Mouse (Mus musculus): ENCODE measurements around the gene Npas1. TPM values are rescaled to one million over a fixed set of nuclear protein-coding genes. Genes with fewer than 3 reads are reported as not detected.

The Npas1 gene
- 2.1 and 3.4 TPM in 2 replicates for polyA plus RNA-seq (2015; fragmentation: Nextera tagmentation; extraction: Ambion mirVana)

DNA sequence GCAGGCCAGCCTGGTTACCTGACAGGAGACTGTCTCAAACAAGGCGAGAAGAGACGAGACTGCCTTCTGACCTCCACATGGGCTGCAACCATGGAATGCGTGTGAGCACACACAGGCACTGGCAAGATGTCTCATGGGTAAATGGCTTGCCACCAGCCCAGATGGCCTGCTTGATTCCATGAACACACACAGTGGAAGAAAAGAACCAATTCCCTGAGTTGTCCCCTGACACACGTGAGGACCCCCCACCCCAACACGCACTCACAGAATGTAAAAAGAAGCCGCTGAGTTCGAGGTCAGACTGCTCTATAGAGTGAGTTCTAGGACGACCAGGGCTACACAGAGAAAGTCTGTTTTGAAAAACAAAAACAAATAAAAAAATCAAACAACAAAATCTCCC is at the start of gene Npas1:
Npas1 (minus strand) TSS at position 101 of the 400 bp plus-strand sequence.
- H3K4me2 ChIP-seq = peak within 1 kb of the TSS; percentile 58
- H3K27me3 ChIP-seq = peaks cover 61% of the 10 kb centered on the region
- no peaks in the 10 kb centered on the region for H3K36me3 ChIP-seq (ENCODE audit: poor library complexity, severe bottlenecking)
- H3K4me3 ChIP-seq = peak within 1 kb of the TSS; percentile 35
- no peaks in the 10 kb centered on the region for H3K9me3 ChIP-seq (replicated peaks)
- peaks cover 21% of the 10 kb centered on the region for H3K4me1 ChIP-seq
- H3K9ac ChIP-seq = 0 out of 2 replicates have a peak within 1 kb of the TSS, but pooled peaks have one; percentile 43
- WGBS = 92% methylated on average over 8 of the region's 8 CpGs
- no peak within 1 kb of the TSS for H3K27ac ChIP-seq
- no peak for ATAC-seq

DNA sequence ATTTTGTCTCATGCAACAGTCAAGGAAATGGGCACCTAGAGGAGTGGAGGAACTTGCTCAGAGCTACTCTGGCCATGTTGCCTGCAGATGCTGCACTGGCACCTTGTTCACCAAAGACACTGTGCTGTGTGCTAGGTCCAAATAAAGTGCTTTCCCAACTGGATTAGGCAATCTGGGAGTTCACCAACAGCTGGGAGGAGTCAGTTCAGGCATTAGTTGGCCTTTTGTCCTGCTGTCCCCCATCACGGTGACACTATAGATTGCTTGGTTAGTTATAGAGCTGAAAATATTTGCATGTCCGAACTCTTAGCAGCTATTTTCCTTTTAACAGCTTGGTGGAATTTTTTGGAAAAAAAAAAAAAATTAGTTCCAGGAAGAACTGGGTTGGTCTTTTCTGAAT is 48.5 kb upstream of the Npas1 start:
- Histone ChIP-seq H3K4me2 (no peak overlapping the region), H3K9me3 (replicated peaks) (no peaks in the 10 kb centered on the region), H3K4me1 (no peaks in the 10 kb centered on the region), H3K9ac (no peak overlapping the region), H3K27ac (no peak overlapping the region), H3K27me3 (no peaks in the 10 kb centered on the region), H3K4me3 (no peak overlapping the region), H3K36me3 (ENCODE audit: poor library complexity, severe bottlenecking) (peaks cover 28% of the 10 kb centered on the region)
- WGBS = 89% methylated on average over 2 of the region's 2 CpGs
- ATAC-seq = no peak

DNA sequence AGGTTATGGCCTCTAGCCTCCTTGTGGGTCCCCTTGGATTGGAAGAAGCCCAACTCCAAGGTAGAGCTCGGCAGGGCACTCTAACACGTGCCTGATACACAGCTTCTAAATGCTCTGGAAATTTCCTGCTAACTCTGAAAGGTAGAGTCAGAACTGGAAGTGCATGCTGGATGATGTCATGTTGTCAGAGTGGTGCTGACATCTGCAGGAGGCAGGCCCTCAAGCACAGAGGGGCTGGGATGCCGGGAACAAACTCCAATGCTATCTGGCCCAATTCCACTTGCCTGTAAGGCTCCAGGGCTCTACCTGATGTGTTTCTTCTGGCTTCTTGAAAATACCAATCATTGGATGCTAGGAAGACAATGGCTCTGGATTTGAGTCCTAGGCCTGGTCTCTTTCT is 47.9 kb upstream of the Npas1 start:
- no peak overlapping the region for H3K27ac ChIP-seq
- no peak overlapping the region for H3K4me3 ChIP-seq
- no peaks in the 10 kb centered on the region for H3K27me3 ChIP-seq
- no peak overlapping the region for H3K4me2 ChIP-seq
- 87% methylated on average over 3 of the region's 3 CpGs for WGBS
- peaks cover 28% of the 10 kb centered on the region for H3K36me3 ChIP-seq (ENCODE audit: poor library complexity, severe bottlenecking)
- no peaks in the 10 kb centered on the region for H3K4me1 ChIP-seq
- H3K9me3 ChIP-seq (replicated peaks) = no peaks in the 10 kb centered on the region
- no peak for ATAC-seq
- H3K9ac ChIP-seq = no peak overlapping the region

DNA sequence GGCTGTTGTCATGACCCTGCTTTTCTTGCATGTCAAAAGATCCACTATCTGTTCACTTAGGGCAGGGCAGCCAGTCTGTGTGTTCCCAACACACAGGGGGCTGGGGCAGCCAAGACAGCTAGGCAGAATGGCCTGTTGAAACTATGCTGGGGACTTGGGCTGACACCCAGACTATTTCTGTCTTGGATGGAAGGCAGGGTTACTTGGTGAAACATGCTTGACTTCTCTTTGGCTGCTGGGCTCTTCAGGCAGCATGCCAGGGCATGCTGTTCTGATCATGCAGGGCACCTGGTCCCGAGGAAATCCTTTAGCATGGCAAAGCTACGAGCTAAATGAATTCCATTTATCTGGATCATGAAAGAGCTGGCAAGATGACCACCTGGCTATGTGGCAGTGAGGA is 46.8 kb upstream of the Npas1 start:
- no peak overlapping the region for H3K27ac ChIP-seq
- no peaks in the 10 kb centered on the region for H3K4me1 ChIP-seq
- peaks cover 21% of the 10 kb centered on the region for H3K36me3 ChIP-seq (ENCODE audit: poor library complexity, severe bottlenecking)
- H3K9me3 ChIP-seq (replicated peaks) = no peaks in the 10 kb centered on the region
- 79% methylated on average over 2 of the region's 2 CpGs for WGBS
- H3K27me3 ChIP-seq = no peaks in the 10 kb centered on the region
- H3K4me3 ChIP-seq = no peak overlapping the region
- no peak overlapping the region for H3K4me2 ChIP-seq
- ATAC-seq = no peak
- H3K9ac ChIP-seq = no peak overlapping the region

DNA sequence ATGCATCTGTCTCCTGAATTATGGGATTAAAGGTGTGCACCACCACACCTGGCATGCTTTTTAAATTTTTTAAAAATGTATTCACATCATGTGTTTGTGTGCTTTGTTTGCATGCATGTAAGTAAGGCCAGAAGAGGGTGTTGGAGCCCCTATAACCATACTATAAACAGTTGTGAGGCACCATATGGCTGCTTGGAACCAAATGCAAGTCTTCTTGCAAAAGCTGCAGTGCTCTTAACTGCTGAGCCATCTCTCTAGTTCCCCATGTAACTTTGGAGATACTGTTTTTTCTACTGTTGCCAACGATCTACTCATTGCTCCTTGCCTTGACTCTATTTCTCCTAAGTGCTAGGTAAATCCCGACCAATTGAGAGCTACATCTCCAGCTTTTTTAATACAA is 41.8 kb upstream of the Npas1 start:
- H3K4me3 ChIP-seq = no peak overlapping the region
- H3K27me3 ChIP-seq = no peaks in the 10 kb centered on the region
- H3K27ac ChIP-seq = no peak overlapping the region
- no peak for ATAC-seq
- peaks cover 16% of the 10 kb centered on the region for H3K36me3 ChIP-seq (ENCODE audit: poor library complexity, severe bottlenecking)
- no peak overlapping the region for H3K4me2 ChIP-seq
- 98% methylated on average over 2 of the region's 2 CpGs for WGBS
- H3K9me3 ChIP-seq (replicated peaks) = no peaks in the 10 kb centered on the region
- H3K4me1 ChIP-seq = no peaks in the 10 kb centered on the region
- H3K9ac ChIP-seq = no peak overlapping the region

DNA sequence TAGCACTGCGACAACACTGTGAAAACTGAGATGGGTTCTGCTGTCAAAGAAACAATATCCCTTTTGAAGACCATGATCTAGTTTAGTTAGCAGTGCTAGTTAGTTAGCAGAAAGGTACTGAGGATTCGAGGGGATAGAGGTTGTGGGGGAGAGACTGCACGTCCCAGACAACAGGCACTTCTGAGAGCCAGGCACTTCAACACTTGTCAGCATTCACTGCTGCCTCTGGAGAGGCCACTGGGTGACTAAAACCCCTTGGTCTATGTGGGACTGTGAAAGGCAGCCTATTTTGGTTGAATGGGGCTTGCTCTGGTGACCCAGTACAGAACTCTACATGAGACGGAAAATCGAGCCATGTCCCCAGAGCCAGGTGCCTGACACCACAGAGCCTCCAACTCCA is 39.7 kb upstream of the Npas1 start:
- Histone ChIP-seq H3K9ac (no peak overlapping the region), H3K4me1 (no peaks in the 10 kb centered on the region), H3K36me3 (ENCODE audit: poor library complexity, severe bottlenecking) (peaks cover 21% of the 10 kb centered on the region), H3K4me3 (no peak overlapping the region), H3K27ac (no peak overlapping the region), H3K27me3 (no peaks in the 10 kb centered on the region), H3K4me2 (no peak overlapping the region), H3K9me3 (replicated peaks) (no peaks in the 10 kb centered on the region)
- no peak for ATAC-seq
- 91% methylated on average over 5 of the region's 5 CpGs for WGBS

DNA sequence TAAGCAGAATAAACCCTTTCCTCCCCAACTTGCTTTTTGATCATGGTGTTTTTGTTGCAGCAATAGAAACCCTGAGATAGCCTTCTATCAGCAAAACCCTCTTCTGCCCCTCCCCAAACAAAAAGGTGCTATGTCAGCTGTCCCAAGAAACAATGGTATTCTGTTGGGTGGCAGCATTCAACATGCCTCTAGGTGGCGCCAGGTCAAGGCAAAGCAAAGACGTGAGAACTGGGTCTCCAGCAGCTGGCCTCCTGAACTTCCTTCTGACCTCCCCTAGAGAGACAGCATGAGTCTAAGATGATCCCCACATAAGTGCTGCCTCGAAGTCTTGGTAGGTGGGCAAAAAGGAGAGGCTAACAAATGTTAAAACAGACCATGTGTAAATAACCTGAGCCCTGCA is 29.8 kb upstream of the Npas1 start:
- Histone ChIP-seq H3K36me3 (ENCODE audit: poor library complexity, severe bottlenecking) (peaks cover 82% of the 10 kb centered on the region), H3K9ac (no peak overlapping the region), H3K4me3 (no peak overlapping the region), H3K27me3 (no peaks in the 10 kb centered on the region), H3K4me2 (no peak overlapping the region), H3K4me1 (no peaks in the 10 kb centered on the region), H3K9me3 (replicated peaks) (no peaks in the 10 kb centered on the region), H3K27ac (no peak overlapping the region)
- no peak for ATAC-seq
- WGBS = 30% methylated on average over 3 of the region's 3 CpGs

DNA sequence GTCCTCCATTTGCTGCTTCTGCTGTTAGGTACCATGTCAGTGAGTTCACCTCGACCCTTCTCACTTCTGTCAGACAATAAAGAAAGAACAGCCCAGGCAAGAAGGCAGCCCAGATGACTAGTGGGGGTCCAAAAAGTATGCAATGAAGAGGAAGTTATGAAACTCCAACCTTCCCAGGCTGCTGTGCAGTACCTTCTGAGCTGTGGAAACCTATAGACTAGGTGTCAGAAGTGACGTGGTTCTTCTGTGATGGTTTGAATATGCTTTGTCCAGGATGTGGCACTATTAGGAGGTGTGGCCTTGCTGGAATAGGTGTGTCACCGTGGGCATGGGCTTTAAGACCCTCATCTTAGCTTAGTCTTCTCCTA is 27.7 kb upstream of the Npas1 start:
- H3K36me3 ChIP-seq (ENCODE audit: poor library complexity, severe bottlenecking) = peaks cover 80% of the 10 kb centered on the region
- no peak overlapping the region for H3K27ac ChIP-seq
- H3K9me3 ChIP-seq (replicated peaks) = no peaks in the 10 kb centered on the region
- H3K4me3 ChIP-seq = no peak overlapping the region
- H3K4me1 ChIP-seq = no peaks in the 10 kb centered on the region
- WGBS = 87% methylated on average over 3 of the region's 3 CpGs
- H3K4me2 ChIP-seq = no peak overlapping the region
- ATAC-seq = no peak
- no peaks in the 10 kb centered on the region for H3K27me3 ChIP-seq
- H3K9ac ChIP-seq = no peak overlapping the region

DNA sequence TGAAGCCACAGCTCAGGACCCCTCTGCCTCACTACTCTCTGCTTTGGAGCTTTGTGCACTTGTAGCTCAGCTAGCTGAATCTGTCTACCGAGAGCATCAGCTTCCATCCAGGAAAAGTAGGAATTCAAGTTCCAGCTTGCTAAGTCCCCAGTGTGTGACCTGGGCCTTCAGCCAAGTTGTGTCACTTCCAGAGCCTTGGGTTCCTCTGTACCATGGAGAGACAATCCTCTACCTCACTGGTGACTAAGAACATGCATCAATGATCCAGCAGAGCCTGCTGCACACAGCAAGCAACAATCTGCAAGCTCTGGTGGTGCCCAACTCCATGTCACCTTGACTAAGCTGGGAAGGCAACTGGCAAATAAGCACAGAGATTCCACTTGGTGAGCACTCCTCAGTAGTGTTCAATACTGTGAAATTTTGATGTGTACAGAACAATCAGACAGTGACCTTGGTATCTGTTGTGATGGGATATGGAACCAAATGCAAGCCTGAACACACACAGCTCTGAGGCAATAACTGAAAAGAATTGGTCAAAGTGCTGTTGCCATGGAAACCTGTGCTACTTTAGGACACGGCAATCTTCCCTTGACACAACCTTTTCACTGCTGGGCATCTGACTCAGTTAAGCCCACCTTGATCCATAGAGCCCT is 27.2 kb upstream of the Npas1 start:
- no peak overlapping the region for H3K4me2 ChIP-seq
- no peak overlapping the region for H3K4me3 ChIP-seq
- no peak overlapping the region for H3K9ac ChIP-seq
- H3K9me3 ChIP-seq (replicated peaks) = no peaks in the 10 kb centered on the region
- no peak overlapping the region for H3K27ac ChIP-seq
- no peaks in the 10 kb centered on the region for H3K4me1 ChIP-seq
- ATAC-seq = no peak
- H3K27me3 ChIP-seq = no peaks in the 10 kb centered on the region
- peaks cover 79% of the 10 kb centered on the region for H3K36me3 ChIP-seq (ENCODE audit: poor library complexity, severe bottlenecking)
- 76% methylated on average over 2 of the region's 2 CpGs for WGBS

DNA sequence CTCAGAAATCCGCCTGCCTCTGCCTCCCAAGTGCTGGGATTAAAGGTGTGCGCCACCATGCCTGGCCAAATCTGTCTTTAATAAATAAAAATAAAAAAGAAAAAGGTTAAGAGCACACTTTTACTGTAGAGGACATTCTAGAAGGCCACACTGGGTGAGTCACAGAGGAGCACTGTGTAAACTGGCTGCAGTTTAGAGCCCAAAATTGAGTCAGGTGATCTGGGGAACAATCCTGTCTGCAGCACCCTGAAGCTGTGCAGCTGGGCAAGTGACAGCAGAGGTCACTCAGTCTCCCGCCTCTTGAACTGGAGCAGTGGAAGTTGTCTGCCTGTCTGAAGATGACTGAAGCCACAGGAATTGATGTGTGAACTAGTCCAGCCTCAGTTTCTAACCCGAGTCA is 24.0 kb upstream of the Npas1 start:
- 91% methylated on average over 4 of the region's 4 CpGs for WGBS

DNA sequence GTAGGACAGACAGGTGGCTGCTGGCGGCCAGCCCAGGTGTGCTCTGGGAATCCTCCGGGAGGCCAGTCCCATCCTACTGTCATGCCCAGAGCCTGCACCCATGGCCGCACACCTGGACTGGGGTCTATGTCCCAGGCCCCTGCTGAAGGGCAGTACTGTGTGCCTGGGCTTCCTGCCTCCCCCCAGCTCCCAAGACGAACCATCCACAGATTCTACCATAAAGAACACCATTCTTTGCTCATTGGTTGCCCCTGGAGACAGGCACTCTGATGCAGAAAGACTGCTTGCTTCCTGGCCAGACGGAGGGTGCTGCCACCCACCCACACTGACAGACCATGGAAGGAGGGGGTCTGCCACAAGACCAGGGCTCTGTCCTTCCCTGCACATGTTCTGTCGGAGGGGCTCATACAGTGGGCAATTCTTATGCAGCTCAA is 22.2 kb upstream of the Npas1 start:
- H3K4me2 ChIP-seq = no peak overlapping the region
- H3K9ac ChIP-seq = no peak overlapping the region
- H3K4me3 ChIP-seq = no peak overlapping the region
- H3K27me3 ChIP-seq = no peaks in the 10 kb centered on the region
- H3K4me1 ChIP-seq = no peaks in the 10 kb centered on the region
- H3K36me3 ChIP-seq (ENCODE audit: poor library complexity, severe bottlenecking) = peaks cover 87% of the 10 kb centered on the region
- no peaks in the 10 kb centered on the region for H3K9me3 ChIP-seq (replicated peaks)
- no peak overlapping the region for H3K27ac ChIP-seq
- peak; percentile 45; the same call in 1 of the 2 replicates for ATAC-seq
- WGBS = 81% methylated on average over 6 of the region's 6 CpGs

More for the DNA sequence above, 24.0 kb upstream of the Npas1 start:
- Histone ChIP-seq H3K27me3 (no peaks in the 10 kb centered on the region), H3K4me3 (no peak overlapping the region), H3K9ac (no peak overlapping the region), H3K4me2 (no peak overlapping the region), H3K27ac (no peak overlapping the region), H3K4me1 (no peaks in the 10 kb centered on the region), H3K36me3 (ENCODE audit: poor library complexity, severe bottlenecking) (peaks cover 90% of the 10 kb centered on the region), H3K9me3 (replicated peaks) (no peaks in the 10 kb centered on the region)
- ATAC-seq = no peak

DNA sequence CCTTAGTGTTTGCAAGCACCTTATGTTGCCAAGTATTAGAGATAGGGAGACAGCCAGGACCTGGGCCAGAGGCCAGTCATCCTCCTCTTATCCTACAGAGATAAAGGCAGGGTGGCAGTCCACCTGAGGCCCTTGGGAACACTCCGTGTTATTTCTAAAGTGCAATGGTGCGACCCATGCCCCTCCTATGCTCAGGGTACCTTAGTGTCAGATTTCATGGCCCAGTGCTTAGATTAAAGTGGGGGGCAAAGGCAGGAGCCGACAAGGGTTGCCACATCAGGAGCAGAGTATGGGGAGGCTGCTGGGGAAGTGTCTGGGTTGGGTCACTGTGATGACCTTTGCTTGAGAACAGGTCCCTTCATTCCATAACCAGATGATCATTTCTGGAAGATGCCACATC is 18.7 kb upstream of the Npas1 start:
- WGBS = 90% methylated on average over 3 of the region's 3 CpGs
- Histone ChIP-seq H3K36me3 (ENCODE audit: poor library complexity, severe bottlenecking) (peaks cover 61% of the 10 kb centered on the region), H3K9me3 (replicated peaks) (no peaks in the 10 kb centered on the region), H3K27ac (no peak overlapping the region), H3K27me3 (no peaks in the 10 kb centered on the region), H3K4me1 (no peaks in the 10 kb centered on the region), H3K4me3 (no peak overlapping the region), H3K4me2 (no peak overlapping the region), H3K9ac (no peak overlapping the region)
- ATAC-seq = no peak

DNA sequence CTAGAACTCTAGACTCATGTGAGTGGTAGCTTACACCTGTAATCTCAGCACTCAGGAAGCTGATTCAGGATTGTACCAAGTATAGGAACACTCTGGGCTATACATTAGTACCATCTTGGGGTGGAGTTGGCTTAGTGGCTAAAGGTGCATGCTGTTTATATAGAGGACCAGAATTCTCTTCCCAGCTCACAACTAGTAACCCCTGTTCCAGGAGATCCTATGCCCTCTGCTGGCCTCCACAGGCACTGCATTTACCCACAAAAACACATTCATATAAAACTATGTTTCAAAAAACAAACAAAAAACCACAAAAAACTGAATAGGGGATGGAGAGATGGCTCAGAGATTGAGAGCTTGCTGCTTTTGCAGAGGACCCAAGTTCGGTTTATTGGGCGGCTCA is 15.8 kb upstream of the Npas1 start:
- H3K4me1 ChIP-seq = no peaks in the 10 kb centered on the region
- no peak overlapping the region for H3K4me3 ChIP-seq
- no peak overlapping the region for H3K4me2 ChIP-seq
- H3K9me3 ChIP-seq (replicated peaks) = no peaks in the 10 kb centered on the region
- H3K9ac ChIP-seq = no peak overlapping the region
- H3K27me3 ChIP-seq = no peaks in the 10 kb centered on the region
- H3K36me3 ChIP-seq (ENCODE audit: poor library complexity, severe bottlenecking) = peaks cover 40% of the 10 kb centered on the region
- no peak overlapping the region for H3K27ac ChIP-seq
- ATAC-seq = 0 out of 2 replicates have a peak, but pooled peaks have one; percentile 56
- WGBS = 32% methylated on average over 2 of the region's 2 CpGs

All from forebrain, embryonic 13.5 days (tissue).